Mouse (Mus musculus) retina, adult 2 months (tissue): ENCODE measurements at regions not wholly inside any gene's neighbourhood (a gene's known extent, or its start where the extent isn't known, plus 50 kb on each side); places are given as distances from the start of the nearest gene placed in this dataset.

Experiments used
- DNase-seq: peaks from one replicate; pipeline ENCODE4 v3.0.0-alpha.2; 2012; ENCODE audit warnings: low read depth, low spot score

- no peak for DNase-seq
Measured at GRCm38 (mm10) chr8:34455376-34455775, 343.8 kb upstream of the Gm10131 start.

GRCm38 (mm10) chr8:34452811-34453210 is 341.3 kb upstream of the Gm10131 start:
- peak; percentile 33 for DNase-seq

- no peak for DNase-seq
Measured at GRCm38 (mm10) chr8:34451211-34452000, 339.9 kb upstream of the Gm10131 start.

GRCm38 (mm10) chr8:34449391-34450044 is 338.0 kb upstream of the Gm10131 start:
- DNase-seq = no peak

GRCm38 (mm10) chr8:34447880-34448830 is 336.6 kb upstream of the Gm10131 start:
- DNase-seq = no peak

GRCm38 (mm10) chr8:34442688-34443087 is 331.2 kb upstream of the Gm10131 start:
- DNase-seq = no peak

- DNase-seq = no peak
Measured at GRCm38 (mm10) chr8:34441756-34442155, 330.2 kb upstream of the Gm10131 start.

- no peak for DNase-seq
Measured at GRCm38 (mm10) chr8:34440771-34441170, 329.2 kb upstream of the Gm10131 start.

- DNase-seq = no peak
Measured at GRCm38 (mm10) chr8:34438771-34439170, 327.2 kb upstream of the Gm10131 start.

GRCm38 (mm10) chr8:34431985-34432384 is 320.4 kb upstream of the Gm10131 start:
- no peak for DNase-seq

GRCm38 (mm10) chr8:34429231-34429630 is 317.7 kb upstream of the Gm10131 start:
- DNase-seq = no peak

GRCm38 (mm10) chr8:34401571-34401970 is 290.0 kb upstream of the Gm10131 start:
- no peak for DNase-seq

- no peak for DNase-seq
Measured at GRCm38 (mm10) chr8:34398914-34399813, 287.6 kb upstream of the Gm10131 start.

- no peak for DNase-seq
Measured at GRCm38 (mm10) chr8:34397583-34398411, 286.3 kb upstream of the Gm10131 start.

- no peak for DNase-seq
Measured at GRCm38 (mm10) chr8:34397225-34397582, 285.7 kb upstream of the Gm10131 start.

GRCm38 (mm10) chr8:34392981-34393828 is 281.7 kb upstream of the Gm10131 start:
- DNase-seq = no peak

- DNase-seq = no peak
Measured at GRCm38 (mm10) chr8:34392208-34392980, 280.9 kb upstream of the Gm10131 start.

- DNase-seq = no peak
Measured at GRCm38 (mm10) chr8:34385806-34386439, 274.4 kb upstream of the Gm10131 start.
